Mouse (Mus musculus): ENCODE data around the gene Golph3l.
"Not testable (repeated sequence)": the region's sequence is repeated elsewhere in the genome, so short reads cannot be mapped to it uniquely, and the experiment has no call there.

The Golph3l gene

GRCm38 (mm10) chr3:95588604-95589086 is at the start of gene Golph3l:
TSS of gene Golph3l (plus strand) at chr3:95588934.
- DNase-seq (ENCODE audit: low spot score) = peak; percentile 97

GRCm38 (mm10) chr3:95538936-95539335 is 49.8 kb upstream of the Golph3l start:
- DNase-seq (ENCODE audit: low spot score) = no peak

- no peak for DNase-seq (ENCODE audit: low spot score)
Measured at GRCm38 (mm10) chr3:95539837-95540236, 48.9 kb upstream of the Golph3l start.

- not testable (repeated sequence) for DNase-seq (ENCODE audit: low spot score)
Measured at GRCm38 (mm10) chr3:95541186-95541585, 47.5 kb upstream of the Golph3l start.

- DNase-seq (ENCODE audit: low spot score) = no peak
Measured at GRCm38 (mm10) chr3:95542171-95542570, 46.6 kb upstream of the Golph3l start.

- DNase-seq (ENCODE audit: low spot score) = no peak
Measured at GRCm38 (mm10) chr3:95542981-95543380, 45.8 kb upstream of the Golph3l start.

GRCm38 (mm10) chr3:95550176-95550575 is 38.6 kb upstream of the Golph3l start:
- no peak for DNase-seq (ENCODE audit: low spot score)

GRCm38 (mm10) chr3:95553986-95554385 is 34.7 kb upstream of the Golph3l start:
- DNase-seq (ENCODE audit: low spot score) = no peak

GRCm38 (mm10) chr3:95559437-95559836 is 29.3 kb upstream of the Golph3l start, which contains the start of gene Hormad1:
TSS of gene Hormad1 (plus strand) at chr3:95559677.
- no peak for DNase-seq (ENCODE audit: low spot score)

GRCm38 (mm10) chr3:95560738-95561137 is 28.0 kb upstream of the Golph3l start:
- no peak for DNase-seq (ENCODE audit: low spot score)

GRCm38 (mm10) chr3:95561826-95562225 is 26.9 kb upstream of the Golph3l start:
- no peak for DNase-seq (ENCODE audit: low spot score)

- DNase-seq (ENCODE audit: low spot score) = no peak
Measured at GRCm38 (mm10) chr3:95569585-95569984, 19.1 kb upstream of the Golph3l start.

GRCm38 (mm10) chr3:95587754-95588603 is 755 bp upstream of the Golph3l start:
- no peak for DNase-seq (ENCODE audit: low spot score)

- no peak for DNase-seq (ENCODE audit: low spot score)
Measured at GRCm38 (mm10) chr3:95598734-95599133, 10.0 kb downstream of the Golph3l start.

GRCm38 (mm10) chr3:95601287-95601686 is 12.6 kb downstream of the Golph3l start:
- DNase-seq (ENCODE audit: low spot score) = no peak

GRCm38 (mm10) chr3:95606096-95606495 is 17.4 kb downstream of the Golph3l start:
- no peak for DNase-seq (ENCODE audit: low spot score)

- no peak for DNase-seq (ENCODE audit: low spot score)
Measured at GRCm38 (mm10) chr3:95609195-95609594, 20.5 kb downstream of the Golph3l start.

GRCm38 (mm10) chr3:95613996-95614395 is 25.3 kb downstream of the Golph3l start:
- no peak for DNase-seq (ENCODE audit: low spot score)

GRCm38 (mm10) chr3:95618511-95618910 is 29.8 kb downstream of the Golph3l start:
- no peak for DNase-seq (ENCODE audit: low spot score)

GRCm38 (mm10) chr3:95621241-95621640 is 32.5 kb downstream of the Golph3l start:
- DNase-seq (ENCODE audit: low spot score) = no peak

GRCm38 (mm10) chr3:95622421-95622820 is 33.7 kb downstream of the Golph3l start:
- DNase-seq (ENCODE audit: low spot score) = not testable (repeated sequence)

- DNase-seq (ENCODE audit: low spot score) = no peak
Measured at GRCm38 (mm10) chr3:95623551-95623950, 34.8 kb downstream of the Golph3l start.

GRCm38 (mm10) chr3:95623991-95624515 is 35.3 kb downstream of the Golph3l start:
- DNase-seq (ENCODE audit: low spot score) = not testable (repeated sequence)
